Mouse (Mus musculus): Measurements from ENCODE around the gene Maml3. TPM values are rescaled to one million over a fixed set of nuclear protein-coding genes. Genes with fewer than 3 reads are reported as not detected.

The Maml3 gene
- total RNA-seq, 1 experiment, result 1.2 TPM

- H3K4me1 ChIP-seq (ENCODE audit: control insufficient read depth in 2 of 2, insufficient read depth in 2 of 2, low read length in 2 of 2, poor library complexity in 1 of 2), result no peaks in the 10 kb centered on the region
- TF ChIP-seq ZNF384 (IDR thresholded peaks at IDR 0.05; ENCODE audit: low read depth, low read length) (no peak), ZC3H11A (IDR thresholded peaks at IDR 0.05; ENCODE audit: borderline replicate concordance, low read depth, low read length) (no peak), MAFK (IDR thresholded peaks at IDR 0.05; ENCODE audit: insufficient read depth, low read depth, low read length) (no peak), CHD2 (IDR thresholded peaks at IDR 0.05; ENCODE audit: low read depth, low read length) (no peak), HCFC1 (IDR thresholded peaks at IDR 0.05; ENCODE audit: borderline replicate concordance, insufficient read depth, low read length) (no peak)
- no peaks in the 10 kb centered on the region for H3K36me3 ChIP-seq (ENCODE audit: control insufficient read depth, insufficient read depth, low read length, poor library complexity, severe bottlenecking)
- no peaks in the 10 kb centered on the region for H3K9me3 ChIP-seq (ENCODE audit: control insufficient read depth, insufficient read depth, low read depth, low read length)
- DNase-seq (ENCODE audit: low read depth, low spot score), result no peak
- H3K27ac ChIP-seq (ENCODE audit: insufficient read depth, low read depth, low read length, poor library complexity, severe bottlenecking), result no peak overlapping the region
- no peak overlapping the region for H3K9ac ChIP-seq (ENCODE audit: insufficient read depth, low read depth, low read length, poor library complexity, severe bottlenecking)
- H3K4me3 ChIP-seq (ENCODE audit: insufficient read depth in 1 of 2, low read depth in 1 of 2, low read length in 2 of 2, poor library complexity in 1 of 2, severe bottlenecking in 1 of 2), result no peak overlapping the region
- in situ Hi-C loops (cut with MboI; ENCODE audit: low sequenced_read_pairs in 2 of 2, unreplicated experiment in 2 of 2), result no loop called here
These were observed 372.8 kb downstream of the Maml3 start for GRCm38 (mm10) chr3:51731949-51732636.

- TF ChIP-seq ZNF384 (IDR thresholded peaks at IDR 0.05; ENCODE audit: low read depth, low read length), result no peak
- Histone ChIP-seq H3K27ac (ENCODE audit: insufficient read depth, low read depth, low read length, poor library complexity, severe bottlenecking) (no peak overlapping the region), H3K4me1 (ENCODE audit: control insufficient read depth in 2 of 2, insufficient read depth in 2 of 2, low read length in 2 of 2, poor library complexity in 1 of 2) (no peaks in the 10 kb centered on the region), H3K36me3 (ENCODE audit: control insufficient read depth, insufficient read depth, low read length, poor library complexity, severe bottlenecking) (no peaks in the 10 kb centered on the region), H3K9me3 (ENCODE audit: control insufficient read depth, insufficient read depth, low read depth, low read length) (no peaks in the 10 kb centered on the region), H3K4me3 (ENCODE audit: insufficient read depth in 1 of 2, low read depth in 1 of 2, low read length in 2 of 2, poor library complexity in 1 of 2, severe bottlenecking in 1 of 2) (no peak overlapping the region), H3K9ac (ENCODE audit: insufficient read depth, low read depth, low read length, poor library complexity, severe bottlenecking) (no peak overlapping the region)
- in situ Hi-C loops (cut with MboI; ENCODE audit: low sequenced_read_pairs in 2 of 2, unreplicated experiment in 2 of 2), result no loop called here
- DNase-seq (ENCODE audit: low read depth, low spot score), result no peak
These were observed 374.2 kb downstream of the Maml3 start for GRCm38 (mm10) chr3:51730662-51731061.

- H3K9me3 ChIP-seq (ENCODE audit: control insufficient read depth, insufficient read depth, low read depth, low read length), result no peaks in the 10 kb centered on the region
- H3K4me3 ChIP-seq (ENCODE audit: insufficient read depth in 1 of 2, low read depth in 1 of 2, low read length in 2 of 2, poor library complexity in 1 of 2, severe bottlenecking in 1 of 2), result no peak overlapping the region
- H3K27ac ChIP-seq (ENCODE audit: insufficient read depth, low read depth, low read length, poor library complexity, severe bottlenecking), result no peak overlapping the region
- no peaks in the 10 kb centered on the region for H3K36me3 ChIP-seq (ENCODE audit: control insufficient read depth, insufficient read depth, low read length, poor library complexity, severe bottlenecking)
- no peaks in the 10 kb centered on the region for H3K4me1 ChIP-seq (ENCODE audit: control insufficient read depth in 2 of 2, insufficient read depth in 2 of 2, low read length in 2 of 2, poor library complexity in 1 of 2)
- DNase-seq (ENCODE audit: low read depth, low spot score), result no peak
- no peak overlapping the region for H3K9ac ChIP-seq (ENCODE audit: insufficient read depth, low read depth, low read length, poor library complexity, severe bottlenecking)
- TF ChIP-seq ZC3H11A (IDR thresholded peaks at IDR 0.05; ENCODE audit: borderline replicate concordance, low read depth, low read length) (no peak), HCFC1 (IDR thresholded peaks at IDR 0.05; ENCODE audit: borderline replicate concordance, insufficient read depth, low read length) (no peak), CHD2 (IDR thresholded peaks at IDR 0.05; ENCODE audit: low read depth, low read length) (no peak), ZNF384 (IDR thresholded peaks at IDR 0.05; ENCODE audit: low read depth, low read length) (no peak), MAFK (IDR thresholded peaks at IDR 0.05; ENCODE audit: insufficient read depth, low read depth, low read length) (no peak)
- in situ Hi-C loops (cut with MboI; ENCODE audit: low sequenced_read_pairs in 2 of 2, unreplicated experiment in 2 of 2), result no loop called here
These were observed 375.6 kb downstream of the Maml3 start for GRCm38 (mm10) chr3:51729109-51729918.

GRCm38 (mm10) chr3:51728456-51728855, 376.4 kb downstream of the Maml3 start:
- no peak overlapping the region for H3K4me3 ChIP-seq (ENCODE audit: insufficient read depth in 1 of 2, low read depth in 1 of 2, low read length in 2 of 2, poor library complexity in 1 of 2, severe bottlenecking in 1 of 2)
- no peaks in the 10 kb centered on the region for H3K36me3 ChIP-seq (ENCODE audit: control insufficient read depth, insufficient read depth, low read length, poor library complexity, severe bottlenecking)
- no peaks in the 10 kb centered on the region for H3K9me3 ChIP-seq (ENCODE audit: control insufficient read depth, insufficient read depth, low read depth, low read length)
- no peak overlapping the region for H3K27ac ChIP-seq (ENCODE audit: insufficient read depth, low read depth, low read length, poor library complexity, severe bottlenecking)
- TF ChIP-seq ZNF384 (IDR thresholded peaks at IDR 0.05; ENCODE audit: low read depth, low read length) (no peak), MAFK (IDR thresholded peaks at IDR 0.05; ENCODE audit: insufficient read depth, low read depth, low read length) (no peak), ZC3H11A (IDR thresholded peaks at IDR 0.05; ENCODE audit: borderline replicate concordance, low read depth, low read length) (no peak), HCFC1 (IDR thresholded peaks at IDR 0.05; ENCODE audit: borderline replicate concordance, insufficient read depth, low read length) (no peak), CHD2 (IDR thresholded peaks at IDR 0.05; ENCODE audit: low read depth, low read length) (no peak)
- no peak overlapping the region for H3K9ac ChIP-seq (ENCODE audit: insufficient read depth, low read depth, low read length, poor library complexity, severe bottlenecking)
- no peaks in the 10 kb centered on the region for H3K4me1 ChIP-seq (ENCODE audit: control insufficient read depth in 2 of 2, insufficient read depth in 2 of 2, low read length in 2 of 2, poor library complexity in 1 of 2)
- in situ Hi-C loops (cut with MboI; ENCODE audit: low sequenced_read_pairs in 2 of 2, unreplicated experiment in 2 of 2), result no loop called here
- no peak for DNase-seq (ENCODE audit: low read depth, low spot score)

Measured in ES-E14 (cell line).